Mouse (Mus musculus) c-Kit-positive CD71-positive TER-119-negative erythroid progenitor cells, embryonic 14.5 days (primary cell): Measurements from ENCODE around the gene Rhbdf1.

Source experiments
- DNase-seq: peaks from one replicate; pipeline ENCODE4 v3.0.0-alpha.2; 2013; ENCODE audit warnings: low read depth

Gene Rhbdf1

GRCm38 (mm10) chr11:32189434-32189833, 32.7 kb downstream of the Rhbdf1 start:
- no peak for DNase-seq

- no peak for DNase-seq
Observed at GRCm38 (mm10) chr11:32188881-32189280, 33.2 kb downstream of the Rhbdf1 start.

- DNase-seq, result no peak
Observed at GRCm38 (mm10) chr11:32187256-32187655, 34.8 kb downstream of the Rhbdf1 start.

GRCm38 (mm10) chr11:32186031-32186430, 36.1 kb downstream of the Rhbdf1 start:
- no peak for DNase-seq

- no peak for DNase-seq
Observed at GRCm38 (mm10) chr11:32184469-32184868, 37.6 kb downstream of the Rhbdf1 start.

GRCm38 (mm10) chr11:32181973-32182868, 39.9 kb downstream of the Rhbdf1 start:
- DNase-seq, result peak; percentile 49

- no peak for DNase-seq
Observed at GRCm38 (mm10) chr11:32181246-32181645, 40.9 kb downstream of the Rhbdf1 start.

- no peak for DNase-seq
Observed at GRCm38 (mm10) chr11:32178506-32178905, 43.6 kb downstream of the Rhbdf1 start.

- no peak for DNase-seq
Observed at GRCm38 (mm10) chr11:32166683-32167082, 55.4 kb downstream of the Rhbdf1 start.

GRCm38 (mm10) chr11:32161922-32162804, 59.9 kb downstream of the Rhbdf1 start:
- peak; percentile 31 for DNase-seq

GRCm38 (mm10) chr11:32161500-32161899, 60.6 kb downstream of the Rhbdf1 start:
- DNase-seq, result no peak

GRCm38 (mm10) chr11:32160341-32160740, 61.8 kb downstream of the Rhbdf1 start:
- no peak for DNase-seq
